Mouse (Mus musculus) mammary gland, adult 2 months (tissue): ENCODE results near the gene Irf5. TPM values are rescaled to one million over a fixed set of nuclear protein-coding genes. Genes with fewer than 3 reads are reported as not detected.

Experiments used
- polyA plus RNA-seq: library from polyadenylated mRNA; depleted of rRNA; stranded (reverse); fragments of >200 nt; gene quantifications from 2 replicates; pipeline ENCODE4 v1.2.3, GENCODE M21; 2012; ENCODE audit warnings: low replicate concordance; rRNA removed

The Irf5 gene
- polyA plus RNA-seq: 43.6 and 84.5 TPM in 2 replicates

GRCm38 (mm10) chr6:29526281-29527251, at the start of gene Irf5:
Irf5 (plus strand) TSS chr6:29526625.

GRCm38 (mm10) chr6:29507447-29508309, 18.7 kb upstream of the Irf5 start, which contains the start of gene Kcp:
Kcp (minus strand) TSS chr6:29507952.

Other genes with a start within 250 kb of the Irf5 start
- 0.72 and 1.4 TPM in 2 replicates for gene Fam71f2, start 247.0 kb upstream of the Irf5 start, polyA plus RNA-seq
- gene Fam71f1, start 207.5 kb upstream of the Irf5 start, polyA plus RNA-seq: not detected in 2 replicates
- 37.9 and 99.2 TPM in 2 replicates for gene Calu, start 178.6 kb upstream of the Irf5 start, polyA plus RNA-seq
- gene Opn1sw, start 138.2 kb upstream of the Irf5 start, polyA plus RNA-seq: 0.23 TPM in 1 of 2 replicates, not detected in the other
- 1.0 and 7.7 TPM in 2 replicates for gene Ccdc136, start 130.3 kb upstream of the Irf5 start, polyA plus RNA-seq
- gene Flnc, start 93.4 kb upstream of the Irf5 start, polyA plus RNA-seq: 7.2 and 24.8 TPM in 2 replicates
- gene Atp6v1f, start 58.9 kb upstream of the Irf5 start, polyA plus RNA-seq: 294 and 350 TPM in 2 replicates
- not detected in 2 replicates for gene Atp6v1fnb, start 55.2 kb upstream of the Irf5 start, polyA plus RNA-seq
- gene Kcp, start 18.7 kb upstream of the Irf5 start, polyA plus RNA-seq: 12.5 and 14.3 TPM in 2 replicates
- 39.4 and 50.6 TPM in 2 replicates for gene Tnpo3, start 83.3 kb downstream of the Irf5 start, polyA plus RNA-seq
- 5.3 and 5.4 TPM in 2 replicates for gene Tspan33, start 167.6 kb downstream of the Irf5 start, polyA plus RNA-seq
- 45.5 and 47.3 TPM in 2 replicates for gene Smo, start 208.9 kb downstream of the Irf5 start, polyA plus RNA-seq
- gene Ahcyl2, start 241.4 kb downstream of the Irf5 start, polyA plus RNA-seq: 32.3 and 71.2 TPM in 2 replicates